Mouse (Mus musculus) stomach, postnatal 0 days (tissue): ENCODE data around the gene Prima1.

Experiments
- CTCF ChIP-seq: IDR thresholded peaks from 2 replicates; pipeline ENCODE4 v1.5.1; 2016; ENCODE audit warnings: antibody characterized with exemption, low read depth, mild to moderate bottlenecking, moderate library complexity
- EP300 ChIP-seq: optimal IDR thresholded peaks from 2 replicates; pipeline ENCODE3; 2016; ENCODE audit warnings: antibody characterized with exemption

DNA sequence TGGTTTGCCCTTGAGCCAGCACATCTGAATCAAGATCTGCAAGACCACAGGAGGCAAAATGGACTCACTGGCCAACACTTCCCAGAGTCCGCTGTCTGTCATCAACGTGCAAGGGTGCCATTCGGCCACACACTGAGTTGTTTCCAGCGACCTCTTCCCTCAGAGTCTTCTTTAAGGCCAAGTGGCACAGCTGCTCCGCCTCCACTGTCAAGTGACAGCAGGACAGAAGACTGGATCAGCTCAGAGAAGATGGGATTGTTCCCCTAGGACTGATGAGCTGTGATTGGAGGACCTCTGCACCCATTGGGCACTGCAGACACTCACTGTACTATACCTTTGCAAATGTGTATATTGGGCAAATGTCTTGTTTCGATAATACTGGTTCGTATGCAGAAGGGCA is 54.9 kb downstream of the Prima1 start:
- TF ChIP-seq CTCF (no peak), EP300 (no peak)
